Mouse (Mus musculus): ENCODE results near the gene Cpa1.

Gene Cpa1

DNA sequence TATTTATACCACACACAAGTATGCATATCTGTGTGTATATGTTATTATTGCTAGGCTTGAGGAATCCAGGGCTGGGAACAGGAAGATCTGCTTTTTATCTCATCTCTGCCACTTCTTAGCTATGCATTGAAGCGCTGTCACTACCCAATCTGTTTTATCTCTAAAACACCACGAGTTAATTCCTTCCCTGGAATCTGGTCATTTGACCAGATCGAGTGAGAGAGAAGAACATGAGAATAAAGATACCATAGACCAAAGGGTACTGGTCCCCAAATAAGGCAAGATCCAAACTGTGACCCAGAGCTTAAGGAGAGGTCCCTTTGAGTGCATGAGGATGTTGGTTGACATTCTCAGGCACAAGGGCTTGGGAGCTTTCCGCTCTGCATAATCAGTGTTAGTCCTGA, 17.0 kb upstream of the Cpa1 start:
- no peak for DNase-seq

DNA sequence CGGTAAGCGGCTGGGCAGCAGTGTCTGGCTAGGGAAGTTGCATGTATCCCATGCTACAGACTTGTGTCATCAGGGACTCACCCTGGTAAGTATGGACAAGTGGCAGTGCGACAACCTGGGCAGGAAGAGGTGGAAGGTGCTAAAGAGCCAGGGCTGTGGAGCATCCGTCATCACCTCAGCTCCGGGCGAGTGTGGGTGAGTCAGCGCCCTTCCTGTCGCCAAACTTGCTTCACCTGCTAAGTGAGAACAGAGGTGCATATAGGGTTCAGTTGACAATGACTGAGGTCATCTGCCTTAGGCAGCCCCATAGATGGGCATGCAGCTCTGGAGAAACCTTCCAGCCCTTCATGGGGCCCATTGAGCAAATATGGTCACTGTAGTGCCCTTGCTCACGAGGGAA, 14.3 kb upstream of the Cpa1 start:
- DNase-seq: no peak

- DNase-seq: no peak
Measured at GRCm38 (mm10) chr6:30628152-30628551, 10.9 kb upstream of the Cpa1 start.

GRCm38 (mm10) chr6:30629989-30630388, 9.0 kb upstream of the Cpa1 start:
- no peak for DNase-seq

- DNase-seq: no peak
Measured at GRCm38 (mm10) chr6:30635361-30635862, 3.6 kb upstream of the Cpa1 start.

DNA sequence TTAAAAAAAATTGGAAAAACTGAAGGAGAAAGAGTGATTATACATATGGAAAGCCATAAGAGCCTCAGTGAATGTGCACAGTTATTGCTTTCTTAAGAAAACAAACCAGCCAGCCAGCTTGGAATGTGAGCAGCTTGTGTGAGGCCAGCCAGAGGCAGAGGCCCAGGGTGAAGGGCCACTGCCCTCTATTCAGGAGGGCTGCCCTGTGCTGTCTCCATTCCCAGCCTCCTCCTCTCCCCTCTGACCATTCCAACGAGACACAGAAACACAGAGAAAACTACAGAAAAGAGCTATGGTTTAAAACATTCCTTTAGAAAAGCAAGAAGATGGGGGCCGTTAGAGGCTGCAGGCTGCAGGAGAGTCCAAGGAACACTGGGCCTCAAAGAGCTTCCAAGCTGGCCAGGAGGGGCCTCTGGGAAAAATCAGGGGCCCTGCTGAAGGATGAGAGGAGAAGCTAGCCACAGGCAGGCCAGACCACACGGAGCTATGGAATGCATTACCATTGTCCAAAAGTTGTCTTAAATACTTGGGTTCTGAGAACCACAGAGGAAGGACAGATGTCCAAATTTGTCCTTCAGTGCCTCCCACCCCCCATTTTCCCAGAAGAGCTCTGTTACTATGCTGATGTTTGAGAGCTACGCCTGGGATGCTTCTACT, 2.7 kb upstream of the Cpa1 start:
- DNase-seq: no peak

- no peak for DNase-seq
Measured at GRCm38 (mm10) chr6:30643694-30644460, 4.9 kb downstream of the Cpa1 start.

DNA sequence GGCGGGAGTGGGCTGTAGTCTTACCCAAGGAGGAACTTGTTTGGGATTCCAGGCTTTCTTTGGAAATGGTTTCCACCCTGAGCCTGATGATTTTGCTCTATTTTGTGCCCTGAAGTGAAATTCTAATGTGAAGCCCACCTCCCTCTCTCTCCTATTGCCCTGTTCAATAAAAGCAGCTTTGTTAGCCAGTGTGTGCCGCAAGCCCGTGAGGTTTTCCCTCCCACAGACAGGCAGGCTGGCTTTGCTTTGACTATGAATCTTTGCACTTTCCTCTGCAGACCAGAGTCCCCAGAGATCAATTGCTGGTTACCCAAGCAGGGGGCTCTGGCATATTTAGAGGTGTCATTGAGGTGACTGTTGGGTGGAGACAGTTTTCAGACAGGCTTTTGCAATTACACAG, 5.4 kb downstream of the Cpa1 start:
- DNase-seq: no peak

DNA sequence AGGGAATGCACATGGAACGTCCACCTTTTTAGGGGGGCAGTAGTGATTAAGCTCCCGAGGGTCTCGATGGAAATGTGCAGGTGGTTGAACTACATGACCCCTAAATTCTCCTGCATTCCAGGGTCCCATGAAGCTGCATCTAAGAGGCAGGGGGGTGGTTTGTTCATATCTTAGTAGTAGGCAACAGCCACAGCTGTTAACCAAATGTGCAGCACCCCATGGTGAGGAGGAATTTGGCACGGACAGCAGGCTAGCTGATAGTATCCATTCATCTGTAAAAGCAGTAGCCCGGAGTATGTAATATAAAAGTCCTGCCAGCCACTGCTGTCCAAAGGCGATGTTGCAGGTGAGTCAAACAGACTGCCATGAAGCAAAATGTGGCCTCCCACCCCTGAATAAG, 6.4 kb downstream of the Cpa1 start:
- DNase-seq: no peak

DNA sequence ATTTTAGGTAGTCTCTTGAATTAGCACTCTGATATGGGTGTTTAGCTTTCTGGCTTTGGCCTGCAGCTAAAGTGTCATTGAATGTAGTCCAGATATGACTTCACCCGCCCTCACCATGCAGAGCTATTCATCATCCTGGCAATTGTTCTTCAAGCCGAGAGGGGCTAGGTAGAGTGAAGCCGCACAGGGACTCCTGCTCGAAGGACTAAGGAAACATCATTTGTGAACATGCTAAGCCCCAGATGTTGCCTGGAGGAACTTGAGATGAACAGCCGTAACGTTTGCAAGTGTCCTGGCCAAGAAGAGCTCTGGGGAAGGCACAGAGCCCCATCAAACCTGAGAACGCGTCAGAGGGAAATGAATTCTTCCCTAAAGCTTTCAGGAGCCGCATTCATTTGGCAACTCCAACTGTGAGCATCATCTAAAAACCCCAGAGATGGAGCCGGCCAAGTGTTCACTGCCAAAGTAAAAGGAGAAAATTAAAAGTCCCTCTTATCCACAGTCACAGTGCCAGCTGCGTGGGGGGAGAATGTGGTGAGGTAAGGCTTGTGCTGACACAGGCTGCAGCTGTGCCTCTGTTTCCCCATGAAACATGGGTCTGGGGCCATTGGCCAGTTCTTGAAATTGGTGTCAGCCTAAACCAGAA, 10.8 kb downstream of the Cpa1 start:
- DNase-seq: no peak

DNA sequence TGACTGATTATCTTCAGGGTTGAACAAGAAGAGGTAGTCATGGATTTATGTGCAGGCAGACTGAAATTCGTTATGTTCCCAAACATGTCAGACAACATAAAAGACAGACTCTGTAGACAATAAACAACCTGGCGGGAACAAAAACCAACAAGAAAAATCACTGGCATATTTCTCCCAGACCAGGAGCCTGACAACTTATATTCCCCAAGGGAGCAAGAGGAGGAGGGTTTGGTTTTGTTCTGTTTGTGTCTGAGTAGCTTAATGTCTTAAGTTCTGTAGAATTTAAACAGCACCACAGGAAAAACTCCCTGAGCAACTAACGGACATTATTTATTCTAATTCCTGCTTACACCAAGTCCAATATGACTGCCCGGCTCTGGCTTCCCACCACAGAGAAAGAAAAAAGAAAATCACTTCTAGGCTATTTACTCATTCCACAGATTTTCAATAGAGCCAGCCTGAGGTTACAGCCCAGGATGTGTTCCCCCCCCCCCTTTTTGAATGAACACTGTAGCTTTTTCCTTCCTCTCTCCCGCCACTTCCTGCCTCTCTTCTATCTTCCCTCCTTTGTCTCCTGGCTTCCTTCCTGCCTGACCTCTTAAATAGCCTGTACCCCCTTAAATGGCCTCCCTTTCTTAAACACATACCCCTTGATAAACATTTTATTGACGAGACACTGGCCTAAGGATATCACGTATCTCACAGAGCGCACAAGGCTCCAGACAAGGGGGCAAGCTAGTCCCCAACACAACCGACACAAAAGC, 13.6 kb downstream of the Cpa1 start:
- no peak for DNase-seq

- no peak for DNase-seq
Measured at GRCm38 (mm10) chr6:30653518-30653917, 14.5 kb downstream of the Cpa1 start.

GRCm38 (mm10) chr6:30654402-30654859, 15.4 kb downstream of the Cpa1 start:
- no peak for DNase-seq

DNA sequence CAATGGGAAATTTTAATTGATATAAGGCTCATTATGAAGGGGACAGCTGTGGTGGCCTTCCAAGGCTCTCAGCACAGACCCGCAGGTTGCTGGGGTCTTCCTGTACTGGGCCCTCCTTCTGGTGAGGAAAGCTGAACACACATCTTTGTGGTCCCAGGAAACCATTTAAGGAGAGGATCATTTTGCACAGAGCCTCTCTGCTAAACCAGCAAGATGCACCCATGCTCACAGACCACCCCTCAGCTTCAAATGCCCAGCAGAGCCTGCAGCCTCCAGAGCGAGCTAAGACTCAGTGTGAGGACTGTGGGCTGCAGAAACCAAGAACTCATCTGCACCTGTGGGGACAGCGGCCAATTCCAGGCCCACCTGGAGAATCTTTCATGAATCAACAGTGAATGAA, 15.9 kb downstream of the Cpa1 start:
- DNase-seq: no peak

- DNase-seq: no peak
Measured at GRCm38 (mm10) chr6:30657279-30657678, 18.3 kb downstream of the Cpa1 start.

- DNase-seq: no peak
Measured at GRCm38 (mm10) chr6:30658619-30659018, 19.6 kb downstream of the Cpa1 start.

DNA sequence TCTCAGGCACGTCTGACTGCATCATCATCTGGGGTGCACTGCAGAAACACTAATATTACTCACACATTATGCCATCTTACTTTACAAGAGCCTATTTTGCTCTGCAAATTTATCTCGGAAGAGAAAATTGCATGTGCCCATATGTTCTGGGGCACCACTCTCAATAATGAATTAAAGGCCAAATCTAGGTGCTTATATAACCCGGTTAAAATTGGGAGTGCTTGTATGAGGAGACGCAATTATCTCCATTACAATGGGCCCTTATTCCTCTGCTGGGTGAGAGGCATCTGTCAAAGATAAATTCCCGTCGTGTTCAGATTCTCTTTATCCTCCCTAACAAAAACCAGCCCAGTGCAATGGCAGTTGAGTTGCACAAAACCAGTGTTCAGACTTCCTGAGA, 25.8 kb downstream of the Cpa1 start:
- DNase-seq: no peak

DNA sequence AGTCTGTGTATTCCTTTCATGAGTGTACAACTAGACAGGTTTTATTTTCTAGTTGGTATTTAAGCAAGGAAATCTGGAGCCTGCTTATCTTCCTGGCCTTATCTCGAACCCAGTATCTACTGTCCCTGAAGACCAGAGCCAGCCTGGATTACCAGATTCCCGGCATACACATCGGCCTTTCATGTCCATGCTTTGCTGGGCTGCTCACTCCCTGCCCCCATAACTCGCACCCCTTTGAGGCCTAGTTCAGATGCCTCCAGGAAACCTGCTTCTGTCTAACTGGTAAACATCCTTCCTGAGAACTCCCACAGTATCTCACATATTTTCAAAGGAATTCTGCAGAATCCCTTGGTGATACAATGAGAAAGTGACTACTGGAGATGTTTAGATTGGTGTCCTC, 26.3 kb downstream of the Cpa1 start:
- DNase-seq: no peak

GRCm38 (mm10) chr6:30666043-30666442, 27.0 kb downstream of the Cpa1 start:
- no peak for DNase-seq

DNA sequence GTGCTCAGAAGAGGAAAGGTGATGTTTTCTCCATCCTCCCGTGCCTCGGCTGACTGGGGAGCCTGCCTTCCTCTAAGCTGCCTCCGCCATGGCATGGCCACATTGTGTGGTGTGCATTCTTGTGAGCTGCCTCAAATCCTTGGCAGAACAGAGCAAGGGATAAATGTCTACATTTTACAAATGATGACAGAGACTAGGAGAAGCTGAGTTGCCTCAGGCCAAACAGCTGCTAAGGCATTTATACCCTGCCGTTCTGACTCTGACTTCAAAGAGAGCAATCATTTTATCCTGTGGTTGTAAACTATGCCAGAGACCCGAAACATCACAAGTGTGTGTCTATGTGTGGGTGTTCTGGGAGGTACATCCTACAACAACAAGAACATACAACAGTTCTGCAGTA, 28.6 kb downstream of the Cpa1 start:
- no peak for DNase-seq

DNA sequence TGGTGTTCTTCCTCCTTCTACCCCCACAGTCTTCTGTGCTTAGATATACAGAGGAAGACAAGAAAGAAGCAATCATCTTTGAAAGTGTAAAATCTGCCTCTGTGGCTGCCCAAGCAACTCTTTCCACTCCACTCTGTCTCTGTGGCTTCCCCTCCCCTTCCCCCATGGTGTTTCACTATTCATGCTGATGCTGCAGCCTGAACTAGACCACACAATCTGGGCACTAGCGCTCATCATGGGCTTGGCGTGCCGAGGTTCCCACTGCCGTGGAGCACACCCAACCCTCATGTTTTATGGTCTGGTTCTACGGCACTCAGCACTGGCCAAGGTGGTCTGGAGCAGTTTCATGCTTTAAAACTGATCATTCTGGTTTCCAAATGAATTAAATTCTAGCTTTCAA, 32.7 kb downstream of the Cpa1 start:
- no peak for DNase-seq

DNA sequence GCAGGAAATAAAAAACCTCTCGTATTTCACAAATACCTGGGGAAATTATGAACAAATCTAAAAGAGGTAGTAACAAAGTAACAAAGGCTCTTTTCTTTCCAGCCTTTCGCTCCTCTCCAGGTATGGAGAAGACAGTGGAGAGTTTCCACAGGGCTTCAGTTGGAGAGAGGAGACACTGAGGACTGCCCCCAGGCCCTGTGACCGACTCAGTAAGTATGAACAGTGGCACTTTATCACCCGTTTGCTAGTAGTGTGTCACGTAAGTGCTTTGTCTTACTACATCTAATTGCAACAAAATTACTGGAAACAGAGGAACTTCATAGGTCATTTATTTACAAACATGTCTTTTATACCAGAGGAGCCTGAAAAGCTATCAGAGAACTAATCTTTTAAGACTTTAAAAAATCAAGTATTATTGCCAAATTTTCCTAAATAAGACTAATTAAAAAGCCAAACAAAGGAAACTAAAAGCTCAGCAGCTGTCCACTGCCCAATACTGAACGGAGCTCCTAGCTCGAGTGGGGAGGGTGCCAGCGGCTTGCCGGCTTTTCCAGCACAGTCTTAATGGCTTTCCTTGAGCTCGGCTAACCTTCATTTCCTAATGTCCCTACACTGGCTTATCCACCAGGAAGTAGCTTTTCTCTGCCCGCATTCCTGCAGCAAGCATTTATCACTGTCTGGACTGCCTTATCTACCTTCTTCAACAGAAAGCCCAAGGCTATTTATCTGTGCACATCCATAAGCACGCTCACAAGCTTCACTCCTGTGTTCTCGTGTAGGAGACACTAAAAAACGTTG, 34.9 kb downstream of the Cpa1 start:
- DNase-seq: no peak

Measured in B cell, adult 2 months (primary cell).